Mouse (Mus musculus) lung, adult 10 weeks (tissue): ENCODE data around the gene Adad1. TPM values are rescaled to one million over a fixed set of nuclear protein-coding genes. Genes with fewer than 3 reads are reported as not detected.

ENCODE experiments used
- polyA plus RNA-seq: library from polyadenylated mRNA; stranded (reverse); fragments of 350-450 nt; fragmentation: Illumina TruSeq; extraction: RNeasy Lipid Tissue Mini Kit (QIAGEN cat#74804); gene quantifications from one replicate; pipeline ENCODE4 v1.2.3, GENCODE M21; 2014; ENCODE audit warnings: low read depth, low replicate concordance; ENCODE audit not compliant: insufficient read depth

Adad1 gene
- not detected for polyA plus RNA-seq

DNA sequence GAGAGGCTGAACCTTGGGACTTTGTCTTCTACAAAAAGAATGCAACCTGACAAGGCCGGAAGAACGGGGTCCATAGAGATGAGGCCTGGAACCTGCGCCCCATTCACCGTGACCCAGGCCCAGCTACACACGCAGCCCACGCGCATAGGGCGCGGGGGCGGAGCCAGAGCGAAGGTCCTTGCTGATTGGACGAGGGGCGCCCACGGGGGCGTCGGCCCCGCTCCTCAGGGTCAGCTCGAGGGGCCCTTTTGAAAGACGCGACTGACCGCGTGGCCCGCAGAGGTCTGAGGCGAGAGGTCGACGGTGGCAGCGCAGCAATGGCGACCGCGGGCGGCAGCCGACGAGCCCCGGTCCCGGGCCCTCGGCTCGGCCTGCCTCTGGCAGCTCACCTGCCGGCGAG is at the start of gene Adad1:
Adad1 (plus strand) TSS at position 122 of the 400 bp plus-strand sequence.

GRCm38 (mm10) chr3:37125655-37126054 is 62.3 kb downstream of the Adad1 start, which contains the start of gene Il2:
Il2 (minus strand) TSS chr3:37125959.

Other genes starting within 250 kb of the Adad1 start
- gene 4932438A13Rik, start 200.4 kb upstream of the Adad1 start, polyA plus RNA-seq = 9.1 TPM
- 0.69 TPM for gene Il2, start 62.4 kb downstream of the Adad1 start, polyA plus RNA-seq
- gene Il21, start 169.1 kb downstream of the Adad1 start, polyA plus RNA-seq = not detected
- gene Bbs12, start 249.0 kb downstream of the Adad1 start, polyA plus RNA-seq = 1.9 TPM
- 19.5 TPM for gene Cetn4, start 249.2 kb downstream of the Adad1 start, polyA plus RNA-seq